Mouse (Mus musculus) heart, embryonic 14.5 days (tissue): ENCODE measurements around the gene Phospho1. TPM values are rescaled to one million over a fixed set of nuclear protein-coding genes. Genes with fewer than 3 reads are reported as not detected.
A peak's percentile ranks its signal among the peaks of the same experiment; 100 is the strongest.

Source experiments
- ATAC-seq: fragments of 200-750 bp; cut with Nextera tagmentation; 2 replicates; pipeline ENCODE4 v1.8.0; 2017; ENCODE audit warnings: low read depth, moderate TSS enrichment; ENCODE audit not compliant: insufficient number of reproducible peaks, insufficient read depth, low FRiP score
- H3K27ac ChIP-seq, 2 experiments: fragments of 200-500 bp in 1 of 2; fragments of 300-500 bp in 1 of 2; sonication (generic) in 1 of 2; replicated peaks in 1 of 2; 2 replicates each; pipeline ENCODE4 v1.5.1; 2012 to 2014; ENCODE audit warnings: low read depth in 2 of 2, low read length in 2 of 2, control low read depth in 1 of 2, mild to moderate bottlenecking in 1 of 2, mixed read lengths in 1 of 2; ENCODE audit not compliant: control insufficient read depth in 1 of 2, insufficient read depth in 1 of 2
- H3K27me3 ChIP-seq: fragments of 300-500 bp; sonication (generic); 2 replicates; pipeline ENCODE4 v1.6.1; 2014; ENCODE audit warnings: mild to moderate bottlenecking, low read length, control low read depth; ENCODE audit not compliant: control insufficient read depth, insufficient read depth
- H3K36me3 ChIP-seq: fragments of 300-500 bp; sonication (generic); 2 replicates; pipeline ENCODE4 v1.6.1; 2014; ENCODE audit warnings: mild to moderate bottlenecking, control low read depth, low read length, mixed read lengths; ENCODE audit not compliant: control insufficient read depth, insufficient read depth
- H3K4me1 ChIP-seq, 2 experiments: fragments of 200-500 bp in 1 of 2; fragments of 300-500 bp in 1 of 2; sonication (generic) in 1 of 2; 2 replicates each; pipeline ENCODE4 v1.6.1; 2012 to 2014; ENCODE audit warnings: low read length in 2 of 2, control low read depth in 1 of 2, mixed read lengths in 1 of 2; ENCODE audit not compliant: control insufficient read depth in 2 of 2, insufficient read depth in 2 of 2
- H3K4me2 ChIP-seq: fragments of 300-500 bp; sonication (generic); 2 replicates; pipeline ENCODE4 v1.6.1; 2014; ENCODE audit warnings: mild to moderate bottlenecking, low read length
- H3K4me3 ChIP-seq, 2 experiments: fragments of 200-500 bp in 1 of 2; fragments of 300-500 bp in 1 of 2; sonication (generic) in 1 of 2; 2 replicates each; pipeline ENCODE4 v1.5.1; 2012 to 2014; ENCODE audit warnings: low read length in 2 of 2, mild to moderate bottlenecking in 2 of 2, control low read depth in 1 of 2, low read depth in 1 of 2, moderate library complexity in 1 of 2; ENCODE audit not compliant: control insufficient read depth in 1 of 2, insufficient read depth in 1 of 2
- H3K9ac ChIP-seq: fragments of 300-500 bp; sonication (generic); 2 replicates; pipeline ENCODE4 v1.6.1; 2014; ENCODE audit warnings: mild to moderate bottlenecking, low read length
- H3K9me3 ChIP-seq: fragments of 300-500 bp; sonication (generic); 2 replicates; pipeline ENCODE4 v1.6.1; 2016; ENCODE audit warnings: low read length, control low read depth; ENCODE audit not compliant: control insufficient read depth
- WGBS: fragments of 180-500 bp; shearing (Covaris S2); extraction: QIAGEN DNeasy Blood & Tissue Kit; methylation state at CpG from one replicate; pipeline ENCODE4 v1.1.7; 2014; 5-methylcytosine and 5-hydroxymethylcytosine counted together
- polyA plus RNA-seq: library from polyadenylated mRNA; unstranded; fragments of >200 nt; fragmentation: Nextera tagmentation; extraction: Ambion mirVana; gene quantifications from 2 replicates; pipeline ENCODE4 v1.2.1, GENCODE M21; 2014

Phospho1 gene
- polyA plus RNA-seq, 1 experiment from 2014 or later, result 2.9 TPM

GRCm38 (mm10) chr11:95812224-95812623 lies 12.1 kb upstream of the Phospho1 start:
- Histone ChIP-seq H3K36me3 (no peaks in the 10 kb centered on the region), H3K9ac (no peak overlapping the region), H3K4me3 (no peak overlapping the region), H3K4me2 (no peak overlapping the region), H3K27me3 (no peaks in the 10 kb centered on the region), H3K9me3 (peaks cover 6% of the 10 kb centered on the region; the same call in 1 of the 2 replicates), H3K4me1 (no peaks in the 10 kb centered on the region), H3K27ac (no peak overlapping the region)
- no peak for ATAC-seq
- WGBS, result 76% methylated on average over 4 of the region's 4 CpGs

- Histone ChIP-seq H3K27me3 (no peaks in the 10 kb centered on the region), H3K27ac (no peak overlapping the region), H3K4me1 (no peaks in the 10 kb centered on the region), H3K9me3 (no peaks in the 10 kb centered on the region), H3K36me3 (no peaks in the 10 kb centered on the region), H3K9ac (no peak overlapping the region), H3K4me2 (no peak overlapping the region), H3K4me3 (no peak overlapping the region)
- no peak for ATAC-seq
- WGBS, result 88% methylated on average over 2 of the region's 2 CpGs
These were observed 10.2 kb upstream of the Phospho1 start for GRCm38 (mm10) chr11:95814101-95814500.

- 70% methylated on average over 5 of the region's 5 CpGs for WGBS
- Histone ChIP-seq H3K4me3 (no peak overlapping the region), H3K36me3 (no peaks in the 10 kb centered on the region), H3K4me2 (no peak overlapping the region), H3K27ac (no peak overlapping the region), H3K9ac (no peak overlapping the region), H3K27me3 (no peaks in the 10 kb centered on the region), H3K9me3 (no peaks in the 10 kb centered on the region), H3K4me1 (no peaks in the 10 kb centered on the region)
- no peak for ATAC-seq
These were observed 9.4 kb upstream of the Phospho1 start for GRCm38 (mm10) chr11:95814857-95815256.

- ATAC-seq, result no peak
These were observed 8.9 kb upstream of the Phospho1 start for GRCm38 (mm10) chr11:95815412-95815811.

GRCm38 (mm10) chr11:95819138-95819537 lies 5.2 kb upstream of the Phospho1 start:
- 86% methylated on average over 8 of the region's 8 CpGs for WGBS
- H3K27ac ChIP-seq, result no peak overlapping the region
- H3K4me1 ChIP-seq, result peaks cover 0 to 2% of the 10 kb centered on the region in 2 experiments; a peak in 1 of 4 replicates
- no peaks in the 10 kb centered on the region for H3K36me3 ChIP-seq
- H3K9ac ChIP-seq, result no peak overlapping the region
- no peaks in the 10 kb centered on the region for H3K9me3 ChIP-seq
- no peak overlapping the region for H3K4me2 ChIP-seq
- no peak for ATAC-seq
- H3K27me3 ChIP-seq, result no peaks in the 10 kb centered on the region
- no peak overlapping the region for H3K4me3 ChIP-seq

More at GRCm38 (mm10) chr11:95815412-95815811, 8.9 kb upstream of the Phospho1 start:
- Histone ChIP-seq H3K27me3 (no peaks in the 10 kb centered on the region), H3K9me3 (no peaks in the 10 kb centered on the region), H3K27ac (no peak overlapping the region), H3K36me3 (no peaks in the 10 kb centered on the region), H3K4me3 (no peak overlapping the region), H3K9ac (no peak overlapping the region), H3K4me1 (no peaks in the 10 kb centered on the region), H3K4me2 (no peak overlapping the region)
- 72% methylated on average over 9 of the region's 9 CpGs for WGBS

- Histone ChIP-seq H3K27me3 (no peaks in the 10 kb centered on the region), H3K4me1 (peaks cover 2 to 9% of the 10 kb centered on the region in 2 experiments; a peak in 3 of 4 replicates), H3K27ac (no peak overlapping the region), H3K9me3 (no peaks in the 10 kb centered on the region), H3K9ac (no peak overlapping the region), H3K36me3 (no peaks in the 10 kb centered on the region), H3K4me2 (no peak overlapping the region), H3K4me3 (no peak overlapping the region)
- ATAC-seq, result no peak
- 84% methylated on average over 3 of the region's 3 CpGs for WGBS
These were observed 2.8 kb upstream of the Phospho1 start for GRCm38 (mm10) chr11:95821511-95821910.

- 93% methylated on average over 4 of the region's 4 CpGs for WGBS
- Histone ChIP-seq H3K4me3 (no peak overlapping the region), H3K36me3 (no peaks in the 10 kb centered on the region), H3K4me1 (peaks cover 2 to 14% of the 10 kb centered on the region in 2 experiments; a peak in 3 of 4 replicates), H3K27me3 (no peaks in the 10 kb centered on the region), H3K4me2 (no peak overlapping the region), H3K27ac (no peak overlapping the region), H3K9ac (no peak overlapping the region), H3K9me3 (no peaks in the 10 kb centered on the region)
- no peak for ATAC-seq
These were observed 1.9 kb upstream of the Phospho1 start for GRCm38 (mm10) chr11:95822437-95822836.

GRCm38 (mm10) chr11:95824877-95825243 lies 561 bp downstream of the Phospho1 start:
- peak overlapping the region in 1 of 2 experiments; percentile 70; a peak in 3 of 4 replicates for H3K27ac ChIP-seq
- WGBS, result 2% methylated on average over 11 of the region's 11 CpGs
- ATAC-seq, result peak; percentile 22

More at GRCm38 (mm10) chr11:95824877-95825243, 561 bp downstream of the Phospho1 start:
- Histone ChIP-seq H3K4me3 (peak overlapping the region; percentile 58 to 63), H3K4me1 (peaks cover 2 to 15% of the 10 kb centered on the region in 2 experiments; a peak in 3 of 4 replicates), H3K27me3 (peaks cover 20% of the 10 kb centered on the region), H3K9ac (peak overlapping the region; percentile 77), H3K9me3 (no peaks in the 10 kb centered on the region), H3K36me3 (no peaks in the 10 kb centered on the region), H3K4me2 (peak overlapping the region; percentile 99)
